Mouse (Mus musculus): ENCODE results near the gene Ndufv2.

- TF ChIP-seq POLR2A (IDR thresholded peaks at IDR 0.05; ENCODE audit: insufficient read length, low read depth), result no peak
- no peak for TF ChIP-seq USF1 (IDR thresholded peaks at IDR 0.05; ENCODE audit: low read depth)
These were observed 36.2 kb downstream of the Ndufv2 start for GRCm38 (mm10) chr17:66065115-66065514.

Measured in myocyte (in vitro differentiated cells).